In the genomic region with DNA sequence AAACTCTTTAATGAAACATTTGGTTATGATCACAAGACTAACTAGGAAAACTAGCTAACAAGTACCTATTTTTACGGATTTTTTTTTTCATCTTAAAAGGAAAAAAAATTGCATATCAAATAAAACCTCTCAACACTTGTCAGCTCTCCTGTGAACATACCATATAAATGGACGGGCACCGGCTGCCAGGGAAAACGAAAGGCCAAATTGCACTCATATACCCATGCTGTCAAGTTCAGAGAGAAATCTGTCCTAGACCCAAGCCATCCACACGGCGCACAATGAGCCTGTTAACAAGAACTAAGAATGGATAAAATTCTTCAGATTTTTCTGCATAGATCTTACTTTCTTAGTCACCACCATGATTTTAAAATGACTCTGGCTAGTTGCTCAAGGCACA, we compare ENCODE assay signal across 23 mouse cellular contexts.
DNase-seq lines count a peak whose midpoint lies in the region; ATAC-seq lines count a peak whose summit lies in the region.
"Had no signal": no experiment of that assay in that cellular context is flagged by ENCODE, and none has a peak within 500 bp of the region (broad histone marks: within the 10 kb centered on the region; RNA-seq: fewer than 3 reads in every experiment).

No protein-coding gene starts in this region.

- no peaks in the 10 kb centered on the region for H3K36me3 ChIP-seq in kidney, embryonic 14.5 days (ENCODE audit: control insufficient read depth, insufficient read depth, low read length)
- H3K36me3 ChIP-seq: embryonic facial prominence, embryonic 12.5 days; G1E; heart, embryonic 15.5 days; hindbrain, embryonic 13.5 days had no signal

- H3K4me3 ChIP-seq in kidney, embryonic 14.5 days (ENCODE audit: low read length): no peak overlapping the region
- H3K4me3 ChIP-seq: embryonic facial prominence, embryonic 12.5 days; heart, embryonic 15.5 days; hindbrain, embryonic 13.5 days had no signal

- no peaks in the 10 kb centered on the region for H3K4me1 ChIP-seq in kidney, embryonic 14.5 days (ENCODE audit: control insufficient read depth, insufficient read depth, low read length)
- H3K4me1 ChIP-seq: embryonic facial prominence, embryonic 12.5 days; heart, embryonic 15.5 days; hindbrain, embryonic 13.5 days had no signal

- DNase-seq in cerebellum, postnatal 10 days: peak; percentile 9 to 19
- no peak for DNase-seq in cerebellum, postnatal 14 days
- DNase-seq in frontal cortex, adult 2 months (ENCODE audit: extremely low spot score in 1 of 2, low spot score in 1 of 2): no peak
- DNase-seq in Muller cell, postnatal 12 days (ENCODE audit: inconsistent ontology term): peak; percentile 60
- DNase-seq in fibroblast of lung, adult 2 months (ENCODE audit: low read depth): peak; percentile 30
- DNase-seq: adrenal gland, postnatal 10 days; B cell, adult 2 months; cerebellum, adult 2 months; cerebellum, postnatal 25 days; gastrocnemius, postnatal 36 days; heart, adult 18-20 months; heart, postnatal 14 days; kidney, adult 18-20 months had no signal

- H3K9ac ChIP-seq in kidney, embryonic 14.5 days (ENCODE audit: low read depth, low read length): no peak overlapping the region
- H3K9ac ChIP-seq: embryonic facial prominence, embryonic 12.5 days; heart, embryonic 15.5 days; hindbrain, embryonic 13.5 days had no signal

- H3K9me3 ChIP-seq in kidney, embryonic 14.5 days (ENCODE audit: control insufficient read depth, low read length): no peaks in the 10 kb centered on the region
- H3K9me3 ChIP-seq: embryonic facial prominence, embryonic 12.5 days; G1E; heart, embryonic 15.5 days; hindbrain, embryonic 13.5 days had no signal

- no peak overlapping the region for H3K27ac ChIP-seq in kidney, embryonic 14.5 days (ENCODE audit: low read depth, low read length)
- H3K27ac ChIP-seq: embryonic facial prominence, embryonic 12.5 days; heart, embryonic 15.5 days; hindbrain, embryonic 13.5 days; hindbrain, postnatal 0 days had no signal

- 74% methylated on average over 6 of the region's 6 CpGs for WGBS in kidney, embryonic 14.5 days

- H3K27me3 ChIP-seq in kidney, embryonic 14.5 days (ENCODE audit: control insufficient read depth, insufficient read depth, low read length): no peaks in the 10 kb centered on the region; the same call in 1 of the 2 replicates
- H3K27me3 ChIP-seq: embryonic facial prominence, embryonic 12.5 days; heart, embryonic 15.5 days; hindbrain, embryonic 13.5 days had no signal

- no peak overlapping the region for H3K4me2 ChIP-seq in kidney, embryonic 14.5 days (replicated peaks; ENCODE audit: low read depth, low read length)
- H3K4me2 ChIP-seq: embryonic facial prominence, embryonic 12.5 days; heart, embryonic 11.5 days; heart, embryonic 15.5 days; hindbrain, embryonic 13.5 days had no signal

- ATAC-seq in frontal cortex, adult (ENCODE audit: low TSS enrichment): 0 out of 2 replicates have a peak, but pooled peaks have one; percentile 36
- ATAC-seq in kidney, embryonic 14.5 days (ENCODE audit: low FRiP score, low TSS enrichment): no peak
- no peak for ATAC-seq in megakaryocyte, adult 5-6 weeks (ENCODE audit: poor library complexity, severe bottlenecking)
- ATAC-seq: CD4-positive, CD25-positive, alpha-beta regulatory T cell, adult 4 months; hindbrain, postnatal 0 days had no signal

Comparison
In these comparisons a context has a peak if more than half of its experiments do, and no peak if none do; other contexts are left out.
1. DNase-seq: peak in cerebellum, postnatal 10 days (2 of 2), Muller cell, postnatal 12 days (single experiment) and fibroblast of lung, adult 2 months (single experiment); none in cerebellum, postnatal 14 days (0 of 2) and frontal cortex, adult 2 months (0 of 2).